Mouse (Mus musculus) large intestine, adult 2 months (tissue): ENCODE results near the gene Ppp2r3a. TPM values are rescaled to one million over a fixed set of nuclear protein-coding genes. Genes with fewer than 3 reads are reported as not detected.

Experiments used
- DNase-seq: peaks from one replicate; pipeline ENCODE4 v3.0.0-alpha.2; 2012; ENCODE audit warnings: low read depth, low spot score
- WGBS: fragments of 180-500 bp; shearing (Covaris S2); methylation state at CpG from one replicate; pipeline ENCODE4 v1.1.7; 2018; 5-methylcytosine and 5-hydroxymethylcytosine counted together
- polyA plus RNA-seq: library from polyadenylated mRNA; depleted of rRNA; stranded (reverse); fragments of >200 nt; gene quantifications from 2 replicates; pipeline ENCODE4 v1.2.3, GENCODE M21; 2012

Gene Ppp2r3a
- polyA plus RNA-seq, 1 experiment = 1.8 TPM

DNA sequence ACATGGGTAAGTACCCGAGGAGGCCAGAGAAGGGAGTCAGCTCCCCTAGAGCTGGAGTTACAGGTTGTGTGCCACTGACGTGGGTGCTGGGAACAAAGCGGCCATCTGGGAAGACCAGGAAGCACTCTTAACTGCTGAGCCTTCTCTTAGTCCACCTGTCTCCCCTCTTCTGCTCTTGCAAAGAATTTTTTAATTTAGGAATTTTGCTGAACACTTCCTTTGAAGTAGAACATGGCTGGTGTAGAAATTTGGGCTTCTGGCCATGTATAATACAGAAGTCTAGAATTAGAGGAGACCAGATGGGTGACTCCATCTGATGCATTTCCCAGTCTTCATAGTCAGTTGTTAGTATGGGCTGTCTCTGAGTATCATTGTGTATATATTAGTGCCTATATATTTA, 167.9 kb downstream of the Ppp2r3a start:
- no peak for DNase-seq
- 46% methylated on average over 3 of the region's 3 CpGs for WGBS

DNA sequence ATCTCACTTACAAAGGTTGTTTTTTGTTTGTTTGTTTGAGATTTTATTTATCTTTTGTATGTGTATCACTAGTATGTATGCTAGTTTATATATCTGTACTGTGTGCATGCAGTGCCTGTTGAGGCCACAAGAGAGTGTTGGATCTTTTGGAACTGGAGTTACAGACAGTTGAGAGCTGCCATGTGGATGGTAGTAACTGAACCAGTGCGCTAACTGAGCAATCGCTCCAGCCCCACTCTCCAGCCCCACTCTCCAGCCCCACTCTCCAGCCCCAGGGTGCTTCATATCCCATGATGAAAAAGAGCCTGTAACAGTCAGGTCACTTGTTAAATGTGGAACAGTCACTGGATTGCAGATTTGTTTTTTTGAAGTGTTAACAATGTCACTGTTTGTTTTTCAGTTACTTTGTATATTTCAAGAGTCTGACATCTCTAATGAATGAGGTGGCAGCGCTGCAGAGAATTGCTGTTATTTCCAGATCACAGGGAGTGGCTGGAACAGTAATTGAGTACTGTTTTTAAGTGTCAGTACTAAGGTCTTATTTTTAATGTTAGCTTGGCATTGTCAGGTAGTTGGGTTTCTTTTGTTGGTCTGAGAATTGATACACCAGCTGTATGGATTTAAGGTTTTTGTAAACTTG, 171.4 kb downstream of the Ppp2r3a start:
- 20% methylated on average over 3 of the region's 3 CpGs for WGBS

DNA sequence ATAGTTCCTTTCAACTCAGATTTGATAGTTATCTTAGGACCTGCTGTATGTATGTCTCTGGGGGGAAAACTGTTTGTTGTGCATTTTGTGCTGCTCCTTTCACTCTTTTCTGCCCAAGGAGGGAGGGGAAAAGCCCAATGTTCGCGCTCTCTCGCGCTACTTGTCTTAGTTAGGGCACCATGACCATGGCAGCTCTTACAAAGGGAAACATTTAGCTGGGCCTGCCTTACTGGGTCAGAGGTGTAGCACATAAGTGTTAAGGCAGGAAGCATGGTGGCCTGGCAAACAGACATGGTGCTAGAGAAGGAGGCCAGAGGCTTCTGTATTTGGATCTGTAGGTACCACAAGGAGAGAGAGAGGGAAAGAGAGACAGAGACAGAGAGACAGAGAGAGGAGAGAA, 173.0 kb downstream of the Ppp2r3a start:
- DNase-seq = no peak
- WGBS = 29% methylated on average over 4 of the region's 4 CpGs

More for the DNA sequence above, 171.4 kb downstream of the Ppp2r3a start:
- DNase-seq = no peak

DNA sequence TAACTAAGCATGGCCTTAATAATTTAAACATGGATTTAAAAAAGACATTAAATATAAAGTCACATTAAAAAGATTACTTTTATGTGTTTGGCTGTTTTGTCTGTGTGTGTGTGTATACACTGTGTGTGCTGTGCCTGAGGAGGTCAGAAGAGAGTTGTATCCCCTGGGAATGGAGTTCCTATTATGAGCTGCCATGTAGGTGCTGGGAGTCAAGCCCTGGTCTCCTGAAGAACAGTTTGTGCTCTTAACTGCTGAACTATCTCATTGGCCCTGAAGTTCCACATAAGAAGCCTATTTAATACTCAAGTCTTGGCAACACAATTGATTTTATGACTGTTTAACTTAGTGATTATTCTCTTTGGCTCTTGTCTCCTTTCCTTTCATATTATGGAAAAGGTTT, 174.1 kb downstream of the Ppp2r3a start:
- DNase-seq = no peak

DNA sequence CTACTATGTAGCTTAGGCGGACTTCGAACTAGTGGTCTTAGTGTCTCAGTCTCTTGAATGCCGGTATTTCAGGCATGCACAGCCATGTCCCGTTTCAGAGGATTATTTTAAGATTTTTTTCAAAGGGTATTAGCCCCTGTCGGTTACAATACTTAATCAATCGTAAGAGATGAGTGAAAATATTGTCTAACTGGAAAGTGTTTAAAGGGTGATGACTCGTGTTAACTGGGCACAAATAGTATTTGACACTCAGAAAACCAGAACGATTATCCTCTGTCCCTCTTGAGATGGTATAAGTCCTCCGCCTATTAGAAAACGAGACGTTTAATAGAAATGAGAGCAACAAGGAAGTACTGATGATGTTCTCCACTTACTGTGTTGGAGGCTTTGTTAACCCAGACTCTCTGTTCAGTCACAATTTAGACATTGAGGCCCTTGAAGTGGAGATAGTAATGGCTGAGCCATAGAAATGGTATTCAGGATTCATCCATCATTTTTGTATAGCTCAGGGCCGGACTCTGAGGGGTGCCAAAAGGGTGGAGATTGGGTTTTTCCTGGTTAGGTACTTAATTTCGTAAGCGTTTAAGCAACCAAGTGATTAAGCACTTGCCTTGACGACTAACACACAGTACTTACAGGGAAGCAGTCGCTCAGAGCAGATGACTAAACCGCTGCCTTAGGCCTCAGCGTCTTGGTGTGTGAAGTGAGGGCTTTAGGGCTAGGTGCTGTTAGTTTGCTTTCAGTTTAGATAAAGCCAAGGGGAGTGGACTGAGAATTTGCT, 175.3 kb downstream of the Ppp2r3a start:
- no peak for DNase-seq
- under 1% methylated on average over 18 of the region's 18 CpGs for WGBS

DNA sequence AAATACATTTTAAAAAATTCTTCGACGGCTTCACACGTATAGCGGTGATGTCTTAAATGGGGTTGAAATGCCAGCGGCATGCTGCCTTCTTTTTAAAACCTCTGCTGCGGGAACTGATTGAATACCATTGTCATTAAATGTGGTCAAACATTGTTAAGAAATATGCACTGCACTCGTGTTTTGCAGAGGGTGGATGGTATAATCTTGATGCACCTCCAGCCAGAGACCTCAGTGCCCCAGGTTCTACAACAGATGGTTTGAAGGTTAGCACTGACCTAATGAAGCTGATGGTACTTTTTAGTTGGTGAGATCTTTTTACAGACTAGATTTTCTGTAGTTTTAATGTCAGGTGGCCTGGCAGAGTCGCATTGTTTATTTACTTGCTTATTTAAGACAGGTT, 175.9 kb downstream of the Ppp2r3a start:
- WGBS = under 1% methylated on average over 8 of the region's 8 CpGs
- no peak for DNase-seq

DNA sequence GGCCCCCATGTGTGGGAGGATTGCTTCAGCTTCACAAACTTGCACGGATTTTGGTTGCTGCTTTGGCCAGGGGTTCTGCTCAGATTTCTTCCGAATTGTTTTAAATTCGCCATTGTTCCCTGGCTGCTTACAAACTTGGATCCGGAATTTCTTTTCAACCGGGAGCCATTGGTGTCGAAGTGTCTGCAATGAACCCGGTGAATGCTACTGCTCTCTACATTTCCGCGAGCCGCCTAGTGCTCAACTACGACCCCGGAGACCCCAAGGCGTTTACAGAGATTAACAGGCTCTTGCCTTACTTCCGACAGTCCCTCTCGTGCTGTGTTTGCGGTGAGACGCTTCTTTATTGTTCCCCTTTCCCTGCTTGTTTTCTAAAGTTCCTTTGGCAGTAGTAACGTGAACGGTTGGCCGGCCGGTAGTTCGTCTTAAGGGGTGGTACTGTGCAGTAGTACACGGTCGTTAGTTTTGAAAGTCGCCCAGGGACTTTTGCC, 176.5 kb downstream of the Ppp2r3a start:
- under 1% methylated on average over 25 of the region's 25 CpGs for WGBS
- DNase-seq = no peak

DNA sequence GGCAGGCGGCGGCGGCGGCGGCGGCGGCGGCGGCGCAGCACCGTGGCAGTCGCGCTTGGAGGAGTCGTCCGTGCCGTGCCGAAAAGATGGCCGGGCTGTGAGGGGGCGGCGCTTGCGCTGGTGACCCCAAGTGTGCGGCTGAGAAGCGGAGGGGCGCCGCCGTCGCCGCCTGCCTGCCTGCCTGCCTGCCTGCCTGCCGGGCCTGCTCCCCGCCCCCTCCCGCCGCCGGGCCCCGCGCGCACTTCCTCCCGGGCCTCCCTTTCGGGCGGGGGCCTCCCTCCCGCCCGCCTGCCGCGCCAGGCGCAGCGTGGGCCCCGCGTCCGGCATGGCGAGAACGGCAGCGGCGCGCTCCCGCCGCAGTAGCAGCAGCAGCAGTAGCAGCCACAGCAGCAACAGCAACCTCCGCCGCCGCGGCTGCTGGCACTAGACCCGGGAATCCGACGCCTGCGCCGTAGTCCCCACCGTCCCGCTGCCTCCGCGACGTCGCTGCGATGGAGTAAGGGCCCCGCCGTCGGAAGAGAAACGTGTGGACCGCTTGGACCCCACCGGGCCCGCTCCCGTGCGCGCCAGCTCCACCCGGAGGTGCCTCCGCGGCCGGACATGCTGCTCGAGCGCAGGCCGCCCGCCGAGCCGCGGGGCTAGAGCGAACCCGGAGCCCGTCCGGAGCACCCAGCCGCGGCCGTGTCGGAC, 177.1 kb downstream of the Ppp2r3a start:
- WGBS = under 1% methylated on average over 89 of the region's 100 CpGs
- DNase-seq = no peak

DNA sequence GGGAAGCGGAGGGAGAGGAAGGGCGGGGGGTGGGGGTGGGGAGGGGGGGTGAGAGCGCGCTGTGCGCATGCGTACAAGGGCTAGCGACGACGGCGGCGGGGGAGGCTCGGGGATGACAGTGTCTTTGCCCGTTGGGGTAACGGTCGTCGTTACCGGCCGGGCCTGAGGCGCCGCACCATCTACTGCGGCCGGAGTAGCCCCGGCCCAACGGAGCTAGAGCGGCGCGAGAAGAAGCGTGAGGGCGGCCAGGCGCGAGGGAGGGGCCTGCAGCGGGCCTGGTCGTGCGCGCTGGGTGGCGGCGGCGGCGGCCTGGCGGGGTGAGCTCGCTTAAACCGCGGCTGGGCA, 177.6 kb downstream of the Ppp2r3a start, which contains the start of gene Msl2:
TSS of gene Msl2 (plus strand) at position 115 of the 345 bp plus-strand sequence.
- DNase-seq = no peak

DNA sequence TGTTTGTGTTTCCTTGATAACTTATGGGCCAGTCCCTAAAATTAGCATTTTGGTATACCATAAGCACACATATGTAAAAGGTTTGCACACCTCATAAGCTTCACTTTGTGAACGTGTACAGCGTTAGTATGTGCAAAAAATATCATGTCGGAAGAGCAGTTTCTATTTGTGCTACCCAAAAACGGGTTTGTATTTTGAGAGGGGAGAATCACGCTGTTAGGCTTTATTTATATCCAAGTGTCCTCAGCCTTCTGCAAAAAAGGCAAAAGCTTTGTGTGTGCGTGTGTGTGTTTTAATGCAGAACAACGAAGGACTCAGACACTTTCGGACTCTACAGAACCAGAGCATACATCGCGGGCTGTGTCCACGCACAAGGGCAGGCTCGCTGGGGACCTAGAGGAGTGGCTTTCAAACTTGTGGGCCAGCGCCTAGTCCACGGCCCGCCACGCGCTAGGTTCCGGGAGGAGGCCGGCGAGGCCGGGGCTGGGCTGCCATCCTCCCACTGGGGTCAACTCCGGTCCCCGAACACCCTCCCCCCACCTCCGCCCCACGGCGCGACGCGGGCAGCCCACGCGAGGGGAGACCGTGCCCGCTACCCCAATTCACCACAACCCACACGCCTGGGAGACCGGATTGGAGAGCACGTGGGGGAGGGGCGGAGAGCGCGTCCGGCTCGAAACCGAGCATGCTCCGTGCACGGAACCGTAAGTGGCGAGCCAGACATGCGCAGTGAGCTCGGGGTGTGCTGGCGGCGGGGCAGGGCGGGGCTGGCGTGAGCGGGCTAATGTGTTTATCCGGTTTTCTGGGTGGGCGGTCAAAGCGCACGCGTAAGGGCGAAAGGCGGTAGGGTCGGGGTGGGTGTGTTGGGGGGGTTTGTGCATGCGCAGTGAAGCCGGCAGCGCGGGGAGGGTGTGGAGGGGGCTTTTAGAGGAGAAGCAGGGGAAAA, 178.3 kb downstream of the Ppp2r3a start:
- DNase-seq = peak; percentile 95
- under 1% methylated on average over 61 of the region's 65 CpGs for WGBS

More for the DNA sequence above, 177.6 kb downstream of the Ppp2r3a start, which contains the start of gene Msl2:
- WGBS = 2% methylated on average over 41 of the region's 43 CpGs

DNA sequence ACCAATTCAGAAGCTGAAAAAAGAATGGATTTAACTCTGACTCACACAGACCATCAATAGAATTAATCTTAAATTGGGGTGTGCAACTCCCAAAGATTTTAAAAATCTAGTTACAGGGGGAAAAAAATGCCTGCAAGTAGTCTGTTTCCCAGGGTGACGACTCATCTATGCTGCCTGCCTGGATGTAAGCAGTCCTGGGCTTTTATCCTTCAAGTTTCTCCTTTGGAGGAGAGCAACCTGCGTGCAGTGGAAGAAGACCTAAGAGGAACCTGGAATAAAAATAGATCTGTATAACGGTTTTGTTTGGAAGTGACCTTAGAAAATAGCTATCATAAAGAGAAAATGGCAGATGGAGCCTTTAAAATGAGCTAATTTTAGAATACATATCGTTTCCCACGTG, 179.1 kb downstream of the Ppp2r3a start:
- no peak for DNase-seq
- 28% methylated on average over 5 of the region's 5 CpGs for WGBS

DNA sequence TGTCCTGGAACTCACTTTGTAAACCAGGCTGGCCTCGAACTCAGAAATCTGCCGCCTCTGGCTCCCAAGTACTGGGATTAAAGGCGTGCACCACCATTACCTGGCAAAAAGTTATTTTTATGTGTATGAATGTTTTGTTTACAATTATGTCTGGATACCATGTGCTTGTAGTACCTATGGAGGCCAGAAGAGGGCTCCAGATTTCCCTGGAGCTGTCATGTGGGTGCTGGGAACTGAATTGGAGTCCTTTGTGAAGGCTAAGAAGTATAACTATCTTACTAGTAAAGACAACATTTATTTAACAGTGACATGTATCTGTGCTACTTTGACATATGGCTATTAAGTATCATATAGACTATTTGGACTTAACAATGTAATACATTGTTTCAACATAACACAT, 181.8 kb downstream of the Ppp2r3a start:
- DNase-seq = no peak
- WGBS = over 99% methylated on average over 3 of the region's 3 CpGs

DNA sequence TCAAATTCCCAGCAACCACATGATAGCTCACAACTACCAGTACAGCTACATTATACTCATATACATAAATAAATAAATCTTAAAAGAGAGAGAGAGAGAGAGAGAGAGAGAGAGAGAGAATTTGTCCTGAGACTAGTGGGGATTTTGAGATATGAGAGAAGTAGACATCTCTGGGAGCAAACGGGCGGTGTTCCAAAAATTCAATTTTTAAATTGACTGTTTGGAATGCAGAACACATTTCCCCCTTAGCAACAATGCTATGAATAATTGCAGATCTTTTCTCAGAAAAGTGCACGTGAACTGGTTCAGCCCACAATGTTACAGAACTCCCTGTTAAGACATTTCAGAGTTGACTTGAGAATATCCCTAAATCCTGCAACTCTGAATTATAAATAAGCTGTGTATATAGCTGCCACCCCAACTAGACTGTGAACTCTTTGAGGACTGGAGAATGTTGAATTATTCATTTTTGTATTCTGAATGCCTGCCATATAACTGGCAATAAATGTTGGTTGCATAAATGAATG, 186.5 kb downstream of the Ppp2r3a start:
- WGBS = 89% methylated on average over 3 of the region's 3 CpGs
- no peak for DNase-seq

DNA sequence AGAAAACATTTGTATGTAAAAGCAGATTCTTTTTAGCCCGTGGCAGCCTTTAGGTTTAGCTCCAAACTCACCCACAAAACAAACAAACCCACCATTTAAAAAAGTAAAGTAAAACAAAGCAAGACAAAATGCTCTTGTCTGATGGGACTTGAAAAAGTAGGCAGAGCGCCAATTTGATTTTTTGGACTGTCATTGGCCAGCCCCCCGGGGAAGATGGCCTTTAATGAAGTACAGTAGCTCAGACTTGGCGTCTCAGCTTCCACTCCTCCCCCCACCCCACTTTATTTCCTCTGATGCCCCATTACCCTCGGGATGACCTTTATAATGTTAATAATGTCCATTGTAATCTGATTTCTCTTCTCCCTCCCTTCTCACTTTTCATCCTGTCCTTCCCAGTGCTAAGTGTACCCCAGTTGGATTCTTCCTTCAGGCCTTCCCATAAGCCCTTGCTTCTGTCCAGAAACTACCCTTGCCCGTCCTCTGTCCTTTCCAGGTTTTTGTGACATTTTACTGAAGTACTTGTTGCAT, 189.3 kb downstream of the Ppp2r3a start:
- DNase-seq = no peak
- WGBS = 84% methylated on average over 6 of the region's 6 CpGs

DNA sequence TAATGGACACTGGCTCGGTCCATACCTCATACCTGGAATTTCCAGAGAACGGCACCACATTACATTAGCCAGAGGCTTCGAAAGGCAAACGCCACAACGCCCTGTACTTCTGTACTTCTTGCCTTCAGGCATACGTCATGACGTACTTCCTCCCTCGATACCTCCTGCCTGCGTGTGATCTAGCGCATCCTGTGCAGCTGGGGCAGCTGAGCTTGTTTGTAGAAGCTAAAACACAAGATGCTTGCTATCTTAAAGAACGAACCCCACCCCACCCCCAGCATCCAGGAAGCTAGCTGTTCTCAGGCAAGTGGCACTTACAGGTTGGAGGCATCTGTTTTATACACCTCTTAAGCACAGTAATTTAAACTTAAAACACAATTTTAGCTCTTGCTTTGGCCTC, 190.6 kb downstream of the Ppp2r3a start:
- no peak for DNase-seq

DNA sequence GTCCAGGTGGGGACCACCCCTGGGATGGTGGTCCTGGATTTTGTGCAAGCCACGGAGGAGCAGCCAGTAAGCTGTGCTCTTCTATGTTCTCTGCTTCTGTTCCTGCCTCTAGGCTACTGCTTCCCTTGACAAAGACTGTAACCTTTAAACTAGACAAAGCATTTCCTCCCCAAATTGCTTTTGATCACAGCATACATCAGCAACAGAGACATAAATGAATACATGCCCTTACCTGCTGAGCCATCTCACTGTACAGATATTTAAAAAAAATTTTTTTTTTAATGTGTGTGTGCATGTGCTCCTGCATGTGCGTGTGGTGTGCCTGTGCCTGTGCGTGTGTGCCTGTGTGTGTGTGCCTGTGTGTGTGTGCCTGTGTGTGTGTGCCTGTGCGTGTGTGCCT, 194.4 kb downstream of the Ppp2r3a start:
- no peak for DNase-seq
- 76% methylated on average over 4 of the region's 4 CpGs for WGBS

More for the DNA sequence above, 190.6 kb downstream of the Ppp2r3a start:
- 68% methylated on average over 11 of the region's 11 CpGs for WGBS
